Mouse (Mus musculus) Patski (cell line): ENCODE data around the gene Dnajc28. TPM values are rescaled to one million over a fixed set of nuclear protein-coding genes. Genes with fewer than 3 reads are reported as not detected.

Experiments used
- ATAC-seq: fragments of 100-300 bp; one replicate; pipeline ENCODE4 v1.8.0; 2021
- CTCF ChIA-PET: fragments of 350-600 bp; sonication (Branson Sonifier 250); formaldehyde crosslinking; loops from one replicate; lab custom pipeline; 2022; ENCODE audit warnings: inconsistent platforms; lab: Charles Lee
- POLR2A ChIA-PET: fragments of 350-600 bp; sonication (Branson Sonifier 250); formaldehyde crosslinking; loops from one replicate; lab custom pipeline; 2022; ENCODE audit warnings: antibody characterized with exemption, inconsistent platforms; lab: Charles Lee
- DNase-seq: peaks from one replicate; pipeline ENCODE4 v3.0.0-alpha.2; 2011; ENCODE audit warnings: low read depth, low spot score
- H3K27me3 ChIP-seq: fragments of 371-371 bp; one replicate; pipeline ENCODE4 v1.5.1; 2021
- CTCF ChIP-seq: fragments of 100-300 bp; IDR thresholded peaks from one replicate; pipeline ENCODE4 v1.5.1; 2021
- in situ Hi-C: fragments of 300-500 bp; cut with MboI; formaldehyde crosslinking; loops from 3 replicates; pipeline ENCODE4 v1.11.1; 2018; ENCODE audit warnings: low pct_unique_long_range_greater_than_20kb, mixed read lengths
- polyA plus RNA-seq: library from polyadenylated mRNA; unstranded; gene quantifications from one replicate; pipeline ENCODE4 v1.2.3, GENCODE M21; 2021

Dnajc28 gene
- polyA plus RNA-seq, 1 experiment from 2014 or later, result 5.0 TPM

DNA sequence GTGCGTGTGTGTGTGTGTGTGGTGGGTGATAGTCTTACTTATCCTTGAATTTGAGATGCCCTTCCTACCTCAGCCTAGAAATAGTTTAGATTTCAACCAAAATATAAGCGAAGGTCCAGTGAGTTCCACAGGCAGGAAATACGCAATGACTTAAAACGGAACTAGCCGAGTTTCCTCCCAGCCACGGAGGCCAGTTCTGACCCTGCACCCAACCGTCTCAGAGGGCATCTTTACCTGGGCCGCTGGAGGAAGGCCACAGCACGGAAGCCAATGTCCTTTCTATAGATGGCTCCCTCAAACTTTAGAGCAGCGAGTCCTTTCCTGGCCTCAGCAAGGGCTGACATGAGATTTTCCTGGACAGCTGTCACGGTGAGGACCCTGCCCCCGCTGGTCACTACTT is 14.8 kb upstream of the Dnajc28 start:
- ATAC-seq (no peak), DNase-seq (no peak)
- in situ Hi-C loops, result no loop called here
- no peak for TF ChIP-seq CTCF
- no peaks in the 10 kb centered on the region for H3K27me3 ChIP-seq
- ChIA-PET POLR2A (no interaction called here), CTCF (interaction anchor here (0.7 kb wide), 1 partner anchor 41 kb away, joined by 3 read pairs; no protein-coding TSS in a partner anchor)

DNA sequence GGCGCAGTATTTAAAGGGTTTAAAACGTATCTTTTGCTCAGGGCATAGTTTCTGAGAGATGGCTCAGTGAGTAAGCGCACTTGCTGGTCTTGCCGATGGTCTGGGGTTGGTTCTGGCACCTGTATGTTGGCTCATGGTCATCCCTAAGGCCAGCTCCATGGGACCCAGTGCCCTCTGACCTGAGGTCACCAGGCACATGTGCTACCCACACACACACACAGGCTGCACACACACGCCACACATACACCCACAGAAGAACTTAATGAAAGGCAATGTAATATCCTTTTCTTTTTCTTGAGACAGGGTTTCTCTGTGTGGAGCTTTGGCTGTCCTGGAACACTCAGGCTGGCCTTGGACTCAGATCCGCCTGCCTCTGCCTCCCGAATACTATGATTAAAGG is 14.1 kb upstream of the Dnajc28 start:
- in situ Hi-C loops, result no loop called here
- no peak for TF ChIP-seq CTCF
- ChIA-PET CTCF (no interaction called here), POLR2A (no interaction called here)
- no peak for ATAC-seq
- no peak for DNase-seq
- H3K27me3 ChIP-seq, result no peaks in the 10 kb centered on the region

DNA sequence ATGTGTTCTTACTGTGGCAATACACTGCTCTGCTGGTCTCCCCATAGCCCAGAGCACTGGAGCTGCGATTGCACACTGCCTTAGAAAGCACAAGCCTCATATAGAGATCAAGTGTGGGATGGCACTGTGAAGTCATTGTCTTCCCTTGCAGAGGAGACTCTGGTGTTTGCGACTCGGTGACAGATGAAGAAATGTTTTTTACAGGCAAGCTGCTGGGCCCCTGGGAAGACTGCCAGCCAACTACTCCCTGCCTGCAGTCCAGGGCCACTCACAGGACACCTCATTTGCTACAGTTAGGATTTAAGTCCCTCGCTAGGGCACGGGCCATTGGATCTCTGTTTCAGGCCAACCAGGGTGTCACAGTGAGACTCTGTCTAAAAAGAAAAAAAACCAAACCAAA is 13.6 kb upstream of the Dnajc28 start:
- POLR2A ChIA-PET, result no interaction called here
- in situ Hi-C loops, result no loop called here
- no peak for TF ChIP-seq CTCF
- ATAC-seq (no peak), DNase-seq (no peak)
- H3K27me3 ChIP-seq, result no peaks in the 10 kb centered on the region
- CTCF ChIA-PET, result no interaction called here

DNA sequence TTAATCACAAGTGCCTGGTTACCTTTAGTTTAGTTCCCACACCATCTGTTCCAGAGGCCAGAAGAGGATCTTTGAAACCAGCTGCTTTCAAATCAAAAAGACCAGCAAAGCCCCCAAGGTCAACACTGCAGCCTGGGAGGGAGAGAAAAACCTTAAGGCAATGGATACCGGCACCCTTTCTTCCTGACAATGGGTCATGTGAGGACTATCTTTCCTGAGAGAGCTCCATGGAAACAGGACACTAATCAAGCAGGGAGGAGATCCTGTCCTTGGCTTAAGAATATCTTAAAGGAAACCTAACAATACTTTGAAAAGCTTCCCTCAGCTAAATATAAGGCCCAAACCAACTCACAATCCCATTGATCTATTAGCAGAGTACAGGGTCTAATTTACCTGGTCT is 11.8 kb upstream of the Dnajc28 start:
- in situ Hi-C loops, result no loop called here
- H3K27me3 ChIP-seq, result no peaks in the 10 kb centered on the region
- ChIA-PET CTCF (no interaction called here), POLR2A (no interaction called here)
- no peak for TF ChIP-seq CTCF
- ATAC-seq (no peak), DNase-seq (no peak)

DNA sequence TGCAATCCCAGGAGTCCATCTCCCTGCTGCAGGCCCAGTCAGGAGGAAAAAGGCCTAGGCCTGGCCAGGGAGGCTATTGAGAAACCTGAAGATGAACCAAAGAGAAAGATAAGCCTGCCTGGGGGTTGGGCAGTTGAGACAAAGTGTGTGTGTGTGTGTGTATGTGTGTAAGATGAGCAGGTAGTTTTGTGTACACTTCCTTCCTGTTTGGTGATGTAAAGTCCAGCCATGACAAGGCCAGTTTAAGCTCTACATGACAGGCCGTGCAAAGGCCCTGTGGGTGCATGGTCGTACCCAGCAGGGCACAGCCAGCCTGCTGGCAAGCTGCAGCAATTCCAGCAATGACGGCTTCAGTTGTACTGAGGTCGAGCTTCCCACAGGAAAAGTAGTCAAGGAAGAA is 10.9 kb upstream of the Dnajc28 start:
- no peaks in the 10 kb centered on the region for H3K27me3 ChIP-seq
- CTCF ChIA-PET, result no interaction called here
- POLR2A ChIA-PET, result interaction anchor here (0.6 kb wide), 1 partner anchor 16 kb away, joined by 4 read pairs; no protein-coding TSS in a partner anchor
- in situ Hi-C loops, result no loop called here
- no peak for ATAC-seq
- TF ChIP-seq CTCF, result no peak
- DNase-seq, result no peak

DNA sequence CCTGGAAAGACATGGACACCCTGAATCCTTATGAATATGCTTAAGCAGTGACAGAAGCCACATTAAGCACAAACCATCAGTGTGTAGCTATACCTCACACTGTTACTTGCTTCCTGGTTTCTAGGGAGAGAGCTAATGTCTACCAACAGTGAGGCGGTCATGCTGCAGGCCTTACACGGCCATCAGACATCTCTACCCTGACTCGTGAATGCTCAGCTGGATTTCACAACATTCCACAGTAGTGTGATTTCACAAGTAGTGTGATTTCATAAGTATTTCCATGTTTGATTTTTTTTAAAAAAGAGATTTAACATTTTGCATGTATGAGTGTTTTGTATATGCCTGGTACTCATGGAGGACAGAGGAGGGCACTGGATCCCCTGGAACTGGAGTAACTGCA is 9.8 kb upstream of the Dnajc28 start:
- in situ Hi-C loops, result no loop called here
- no peaks in the 10 kb centered on the region for H3K27me3 ChIP-seq
- ATAC-seq (no peak), DNase-seq (no peak)
- ChIA-PET CTCF (no interaction called here), POLR2A (no interaction called here)
- no peak for TF ChIP-seq CTCF

DNA sequence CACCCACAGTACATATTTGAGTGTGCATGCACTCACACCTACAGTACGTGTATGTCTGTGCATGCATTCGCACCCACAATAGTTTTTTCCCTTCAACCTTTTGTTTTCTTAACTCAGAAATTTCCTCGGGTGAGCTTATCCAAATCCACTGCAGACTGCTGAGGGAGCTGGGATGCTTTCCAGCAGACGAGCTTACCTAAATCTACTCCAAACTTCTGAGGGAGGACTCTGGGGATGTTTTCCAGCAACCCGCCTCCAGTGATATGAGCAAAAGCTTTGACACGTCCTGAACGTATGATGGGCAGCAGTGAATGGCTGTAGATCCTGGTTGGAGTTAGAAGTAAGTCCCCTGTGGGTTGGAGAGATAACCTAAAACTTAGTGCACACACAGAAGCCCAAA is 9.0 kb upstream of the Dnajc28 start:
- no peak for ATAC-seq
- TF ChIP-seq CTCF, result no peak
- no peak for DNase-seq
- no peaks in the 10 kb centered on the region for H3K27me3 ChIP-seq
- in situ Hi-C loops, result no loop called here
- POLR2A ChIA-PET, result no interaction called here
- CTCF ChIA-PET, result no interaction called here

DNA sequence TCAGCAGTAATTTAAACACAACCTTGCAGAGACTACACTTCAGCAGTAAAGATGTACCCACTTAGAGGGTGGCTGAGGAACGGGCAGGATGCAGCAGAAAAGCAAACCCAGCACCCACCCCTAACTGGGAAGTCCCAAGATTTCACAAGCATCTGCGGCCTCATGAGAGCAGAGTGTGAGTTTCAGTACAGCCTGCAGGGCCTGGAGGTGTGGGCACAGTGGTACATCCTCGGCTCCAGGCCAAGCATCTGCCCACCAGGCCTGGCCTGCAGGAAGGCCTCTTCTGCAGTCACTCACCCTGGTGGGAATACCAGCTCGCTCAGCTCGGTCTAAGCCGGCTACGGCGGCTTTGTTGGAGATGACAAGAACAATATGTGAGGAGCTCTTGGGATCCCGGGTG is 4.2 kb upstream of the Dnajc28 start:
- DNase-seq (no peak), ATAC-seq (no peak)
- in situ Hi-C loops, result no loop called here
- no peak for TF ChIP-seq CTCF
- POLR2A ChIA-PET, result no interaction called here
- CTCF ChIA-PET, result no interaction called here
- H3K27me3 ChIP-seq, result no peaks in the 10 kb centered on the region

DNA sequence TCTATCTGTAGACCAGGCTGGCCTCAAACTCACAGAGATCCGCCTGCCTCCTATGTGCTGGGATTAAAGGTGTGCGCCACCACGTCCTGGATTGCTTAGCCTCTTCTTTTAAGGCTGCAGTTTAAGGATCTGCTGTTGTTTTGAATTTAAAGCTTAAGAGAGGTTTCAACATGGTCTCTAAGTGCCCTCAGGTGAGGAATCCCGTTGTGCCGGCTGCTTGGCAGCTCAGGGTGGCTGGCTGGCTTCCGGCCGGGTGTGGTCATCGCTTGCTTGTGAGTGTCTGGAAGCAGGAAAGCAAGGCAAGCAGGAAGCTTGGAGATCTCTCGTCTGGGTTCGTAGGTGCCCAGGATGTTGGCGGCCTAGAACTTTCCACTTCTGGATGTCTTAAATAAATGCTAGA is 2.2 kb upstream of the Dnajc28 start:
- H3K27me3 ChIP-seq, result no peaks in the 10 kb centered on the region
- in situ Hi-C loops, result no loop called here
- TF ChIP-seq CTCF, result no peak
- DNase-seq, result no peak
- CTCF ChIA-PET, result interaction anchor here (0.6 to 1.6 kb wide), 2 partner anchors 10 to 18 kb away, joined by 3 to 4 read pairs; no protein-coding TSS in a partner anchor
- no peak for ATAC-seq
- POLR2A ChIA-PET, result no interaction called here

DNA sequence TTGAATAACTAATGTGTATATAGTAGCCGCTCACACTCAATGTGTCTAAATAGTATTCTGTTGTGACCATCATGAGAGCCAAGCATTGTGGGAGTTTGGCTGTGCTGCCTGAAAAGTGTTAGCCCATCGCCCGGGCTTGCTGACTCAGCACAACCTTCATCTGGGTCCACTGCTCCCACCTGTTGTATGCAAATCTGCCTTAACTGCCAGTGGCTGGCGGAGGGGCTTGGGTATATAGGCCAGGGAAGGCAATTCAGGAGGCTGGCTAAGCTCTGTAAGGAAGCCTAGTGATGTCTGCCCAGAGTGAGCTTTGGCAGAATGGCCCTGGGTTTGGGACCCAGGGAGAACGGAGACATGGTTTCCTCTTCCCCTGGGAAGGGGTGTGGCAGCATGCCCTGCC is 1.4 kb upstream of the Dnajc28 start:
- CTCF ChIA-PET, result interaction anchor here (1.6 kb wide), 1 partner anchor 19 kb away, joined by 4 read pairs; no protein-coding TSS in a partner anchor
- H3K27me3 ChIP-seq, result no peaks in the 10 kb centered on the region
- DNase-seq, result no peak
- TF ChIP-seq CTCF, result no peak
- POLR2A ChIA-PET, result no interaction called here
- in situ Hi-C loops, result no loop called here
- no peak for ATAC-seq

DNA sequence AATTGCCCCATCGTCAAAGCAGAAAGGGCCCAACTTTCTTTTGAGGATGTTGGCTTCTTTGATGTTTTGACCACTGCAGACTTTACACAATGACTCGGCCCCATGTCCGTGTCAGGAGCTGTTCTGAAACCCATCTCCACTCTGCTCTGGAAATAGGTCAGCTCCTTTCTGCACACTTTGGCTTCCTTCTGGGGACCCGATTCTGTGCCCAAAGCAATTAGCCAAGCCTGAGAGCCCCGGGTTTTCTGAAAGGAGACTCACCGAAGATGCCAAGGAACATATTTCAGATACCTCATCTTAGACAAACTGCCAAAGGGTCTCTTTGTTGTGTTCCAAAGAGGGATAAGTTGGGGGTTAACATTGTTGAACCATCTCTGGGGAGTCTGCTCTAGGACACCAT is 4.3 kb downstream of the Dnajc28 start:
- POLR2A ChIA-PET, result interaction anchor here (1.1 kb wide), 1 partner anchor 15 kb away, joined by 4 read pairs; no protein-coding TSS in a partner anchor
- no peak for DNase-seq
- no peak for TF ChIP-seq CTCF
- in situ Hi-C loops, result no loop called here
- ATAC-seq, result no peak
- no peaks in the 10 kb centered on the region for H3K27me3 ChIP-seq
- CTCF ChIA-PET, result interaction anchor here (0.9 to 1.7 kb wide), 2 partner anchors 10 to 17 kb away, joined by 4 read pairs; partner anchors contain the start of gene Tmem50b

DNA sequence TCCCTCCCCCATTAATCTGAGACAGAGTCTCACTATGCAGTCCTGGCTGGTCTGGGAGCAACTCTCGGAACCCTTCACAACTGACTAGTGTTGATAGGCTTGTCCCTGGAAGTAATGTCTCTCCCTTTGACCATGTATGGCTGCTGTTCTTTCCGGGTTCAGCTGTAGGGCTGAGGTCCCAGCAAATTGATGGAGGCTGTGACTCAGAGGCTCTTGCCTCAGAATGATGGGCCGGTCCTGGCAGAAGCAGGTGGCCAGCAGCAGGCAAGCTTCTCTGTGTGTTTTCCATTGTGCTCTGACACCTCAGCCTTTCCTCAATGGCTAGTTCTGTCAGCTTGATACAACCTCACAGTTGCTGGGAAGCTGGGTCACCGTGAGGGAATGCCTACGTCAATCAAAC is 6.3 kb downstream of the Dnajc28 start:
- in situ Hi-C loops, result no loop called here
- ATAC-seq (no peak), DNase-seq (no peak)
- TF ChIP-seq CTCF, result no peak
- CTCF ChIA-PET, result interaction anchor here (1.7 kb wide), 1 partner anchor 15 kb away, joined by 4 read pairs; the partner anchor contains the start of gene Tmem50b
- H3K27me3 ChIP-seq, result no peaks in the 10 kb centered on the region
- POLR2A ChIA-PET, result no interaction called here
